Mouse (Mus musculus) hindbrain, embryonic 14.5 days (tissue): Measurements from ENCODE around the gene Noto. TPM values are rescaled to one million over a fixed set of nuclear protein-coding genes. Genes with fewer than 3 reads are reported as not detected.

ENCODE experiments used
- ATAC-seq: fragments of 200-750 bp; cut with Nextera tagmentation; 2 replicates; pipeline ENCODE4 v1.8.0; 2017; ENCODE audit warnings: moderate number of reproducible peaks, mild to moderate bottlenecking, moderate TSS enrichment, moderate library complexity; ENCODE audit not compliant: low FRiP score
- DNase-seq: peaks from one replicate; pipeline ENCODE4 v3.0.0-alpha.2; 2015; ENCODE audit warnings: low spot score
- H3K27ac ChIP-seq: fragments of 300-500 bp; sonication (generic); 2 replicates; pipeline ENCODE4 v1.5.1; 2014; ENCODE audit warnings: mild to moderate bottlenecking, moderate library complexity
- H3K27me3 ChIP-seq: fragments of 300-500 bp; sonication (generic); 2 replicates; pipeline ENCODE4 v1.6.1; 2014; ENCODE audit warnings: mild to moderate bottlenecking, low read length, mixed read lengths; ENCODE audit not compliant: control insufficient read depth, insufficient read depth
- H3K36me3 ChIP-seq: fragments of 300-500 bp; sonication (generic); replicated peaks from 2 replicates; pipeline ENCODE4 v1.6.1; 2014; ENCODE audit not compliant: control insufficient read depth, insufficient read depth
- H3K4me1 ChIP-seq: fragments of 300-500 bp; sonication (generic); replicated peaks from 2 replicates; pipeline ENCODE4 v1.6.1; 2014; ENCODE audit warnings: antibody characterized with exemption, low read length, mixed read lengths; ENCODE audit not compliant: control insufficient read depth, insufficient read depth
- H3K4me2 ChIP-seq: fragments of 300-500 bp; sonication (generic); replicated peaks from 2 replicates; pipeline ENCODE4 v1.6.1; 2014; ENCODE audit warnings: mild to moderate bottlenecking, moderate library complexity
- H3K4me3 ChIP-seq: fragments of 300-500 bp; sonication (generic); replicated peaks from 2 replicates; pipeline ENCODE4 v1.5.1; 2014; ENCODE audit warnings: mild to moderate bottlenecking, low read length
- H3K9ac ChIP-seq: fragments of 300-500 bp; sonication (generic); 2 replicates; pipeline ENCODE4 v1.6.1; 2014
- H3K9me3 ChIP-seq: fragments of 300-500 bp; sonication (generic); 2 replicates; pipeline ENCODE4 v1.6.1; 2016; ENCODE audit warnings: low read length; ENCODE audit not compliant: control insufficient read depth
- WGBS: fragments of 180-500 bp; shearing (Covaris S2); extraction: QIAGEN DNeasy Blood & Tissue Kit; methylation state at CpG from one replicate; pipeline ENCODE4 v1.1.7; 2014; 5-methylcytosine and 5-hydroxymethylcytosine counted together
- polyA plus RNA-seq: library from polyadenylated mRNA; unstranded; fragments of >200 nt; fragmentation: Nextera tagmentation; extraction: Ambion mirVana; gene quantifications from 2 replicates; pipeline ENCODE4 v1.2.1, GENCODE M21; 2014

Gene Noto
- polyA plus RNA-seq, 1 experiment from 2014 or later = not detected

DNA sequence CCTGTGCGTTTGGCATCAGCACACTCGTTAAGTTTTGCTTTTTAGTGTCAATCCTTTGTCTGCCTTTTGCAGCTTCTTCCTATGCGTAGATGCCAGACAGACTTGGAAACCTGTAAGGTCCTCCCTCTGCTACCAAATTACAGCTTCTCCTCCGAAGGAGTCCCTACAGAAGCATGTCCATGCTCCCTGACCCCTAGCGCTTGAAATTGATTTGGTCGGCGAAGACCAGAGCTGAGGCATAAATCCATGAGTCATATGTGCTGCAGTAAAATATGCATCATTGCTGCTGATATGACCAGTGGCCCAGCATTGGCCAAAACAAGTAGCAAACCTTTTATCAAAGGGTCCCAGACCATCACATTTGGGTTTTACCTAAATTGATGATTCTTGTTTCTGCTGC is 29.1 kb downstream of the Noto start:
- H3K9me3 ChIP-seq = no peaks in the 10 kb centered on the region
- H3K27me3 ChIP-seq = no peaks in the 10 kb centered on the region
- peak overlapping the region; percentile 89 for H3K9ac ChIP-seq
- peak overlapping the region; percentile 92; the same call in 1 of the 2 replicates for H3K27ac ChIP-seq
- peaks cover 37% of the 10 kb centered on the region for H3K4me1 ChIP-seq
- 12% methylated on average over 7 of the region's 7 CpGs for WGBS
- no peak for ATAC-seq
- H3K4me3 ChIP-seq = peak overlapping the region; percentile 70
- H3K4me2 ChIP-seq = peak overlapping the region; percentile 97
- 0 out of 2 replicates have a peak, but pooled peaks cover 4% of the 10 kb centered on the region for H3K36me3 ChIP-seq
- DNase-seq = peak; percentile 26

DNA sequence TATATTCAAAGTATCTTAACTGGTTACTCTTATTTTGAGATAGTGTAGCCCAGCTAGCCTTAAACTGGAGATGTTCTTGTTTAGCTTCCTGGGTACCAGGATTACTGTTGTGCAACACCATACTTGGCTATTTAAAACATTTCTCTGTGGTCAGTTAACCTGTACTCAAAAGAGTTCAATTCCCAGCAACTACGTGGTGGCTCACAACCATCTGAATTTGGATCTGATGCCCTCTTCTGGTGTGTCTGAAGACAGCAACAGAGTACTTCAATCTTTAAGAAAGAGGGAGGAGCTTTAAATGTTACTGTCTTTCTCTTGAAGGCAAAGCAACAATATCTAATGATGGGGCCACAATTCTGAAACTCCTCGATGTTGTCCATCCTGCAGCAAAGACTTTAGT is 35.9 kb downstream of the Noto start:
- H3K27ac ChIP-seq = no peak overlapping the region
- H3K4me1 ChIP-seq = peaks cover 17% of the 10 kb centered on the region
- no peak for DNase-seq
- H3K36me3 ChIP-seq = peaks cover 54% of the 10 kb centered on the region
- WGBS = 92% methylated on average over 2 of the region's 2 CpGs
- no peak overlapping the region for H3K9ac ChIP-seq
- no peaks in the 10 kb centered on the region for H3K27me3 ChIP-seq
- no peak overlapping the region for H3K4me2 ChIP-seq
- H3K9me3 ChIP-seq = no peaks in the 10 kb centered on the region
- no peak for ATAC-seq
- H3K4me3 ChIP-seq = no peak overlapping the region

DNA sequence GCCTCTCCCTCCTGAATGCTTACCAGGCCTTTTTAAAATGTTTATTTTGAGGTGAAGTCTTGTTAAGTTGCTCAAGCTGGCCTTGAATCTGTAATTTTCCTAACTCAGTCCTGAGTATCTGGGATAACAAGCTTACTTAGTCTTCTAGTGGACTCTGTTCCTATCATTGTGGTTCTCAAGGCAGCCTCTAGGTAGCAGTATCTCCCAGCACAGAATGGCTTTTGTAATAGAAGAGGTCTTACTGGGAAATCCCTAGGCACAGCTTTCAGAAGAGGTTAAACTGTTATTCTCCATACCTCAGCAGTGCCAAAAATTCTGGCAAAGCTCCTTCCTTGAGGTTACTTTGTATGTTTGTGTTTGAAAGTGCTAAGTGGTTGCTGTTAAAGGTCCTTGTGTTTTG is 41.7 kb downstream of the Noto start:
- H3K27me3 ChIP-seq = no peaks in the 10 kb centered on the region
- DNase-seq = peak; percentile 65
- H3K36me3 ChIP-seq = peaks cover 93% of the 10 kb centered on the region
- H3K4me1 ChIP-seq = no peaks in the 10 kb centered on the region
- no peak overlapping the region for H3K9ac ChIP-seq
- H3K4me3 ChIP-seq = no peak overlapping the region
- no peak overlapping the region for H3K27ac ChIP-seq
- no peaks in the 10 kb centered on the region for H3K9me3 ChIP-seq
- ATAC-seq = no peak
- H3K4me2 ChIP-seq = no peak overlapping the region

DNA sequence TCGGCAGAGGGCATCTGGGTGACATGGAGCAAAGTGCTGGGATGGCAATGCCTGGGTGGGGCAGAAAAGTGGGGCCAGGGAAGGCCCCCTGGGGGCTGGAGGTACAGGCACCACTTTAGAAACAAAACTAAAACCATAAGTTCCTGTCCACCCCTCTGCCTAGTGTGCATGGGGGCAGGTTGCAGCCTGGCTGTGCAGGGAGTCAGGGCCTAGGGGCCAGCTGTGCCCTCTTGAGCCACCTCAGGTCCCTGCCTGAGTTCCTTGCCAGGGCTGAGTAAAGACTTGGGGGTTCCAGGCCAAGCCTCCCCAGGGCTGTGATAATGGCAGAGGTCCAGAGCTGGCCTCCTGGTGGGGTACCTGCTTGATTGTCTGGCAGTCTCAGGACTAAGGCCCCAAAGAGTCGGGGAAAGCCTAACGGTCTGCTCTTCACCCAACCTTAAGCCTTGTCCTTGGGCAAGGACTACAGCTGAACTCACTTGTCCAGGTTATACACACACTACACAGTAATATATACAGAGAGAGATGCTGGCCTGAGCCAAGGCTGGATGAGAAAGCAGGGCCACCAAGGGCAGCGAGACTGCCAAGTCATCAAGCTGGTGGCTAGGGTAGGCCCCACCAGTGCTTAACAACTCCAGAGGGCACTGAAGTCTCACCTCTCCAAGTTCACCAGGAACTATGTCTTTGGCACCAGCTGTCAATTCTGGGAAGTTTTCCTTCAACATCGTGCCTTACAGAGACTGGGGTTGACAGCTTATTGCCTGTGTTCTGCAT is 46.2 kb downstream of the Noto start:
- no peak overlapping the region for H3K27ac ChIP-seq
- peaks cover 80% of the 10 kb centered on the region for H3K36me3 ChIP-seq

DNA sequence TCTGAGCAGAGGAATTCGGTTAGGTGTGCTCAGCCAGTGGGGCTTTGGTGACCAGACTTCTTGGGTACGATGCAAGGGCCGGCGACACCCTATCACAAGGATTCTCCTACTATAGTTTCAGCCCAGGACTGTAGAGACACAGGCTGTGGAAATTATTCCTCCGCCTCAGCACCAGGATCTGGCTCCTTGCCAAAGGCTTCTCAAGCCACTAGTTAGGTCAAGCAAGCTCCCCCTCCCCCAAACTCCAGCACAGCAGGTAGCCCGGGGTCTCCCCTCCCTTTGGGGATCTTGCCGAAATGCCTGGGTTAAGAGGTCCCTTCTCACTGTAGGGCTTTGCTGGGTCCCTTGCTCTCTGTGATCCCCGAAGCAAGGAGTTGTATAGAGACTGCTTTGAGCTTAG is 48.3 kb downstream of the Noto start:
- 63% methylated on average over 8 of the region's 8 CpGs for whole genome bisulfite sequencing
- H3K4me2 ChIP-seq = no peak overlapping the region
- DNase-seq (no peak), ATAC-seq (no peak)
- no peak overlapping the region for H3K27ac ChIP-seq
- H3K27me3 ChIP-seq = no peaks in the 10 kb centered on the region
- H3K9ac ChIP-seq = no peak overlapping the region
- peaks cover 76% of the 10 kb centered on the region for H3K36me3 ChIP-seq
- H3K9me3 ChIP-seq = no peaks in the 10 kb centered on the region
- H3K4me1 ChIP-seq = no peaks in the 10 kb centered on the region
- H3K4me3 ChIP-seq = no peak overlapping the region

More for the DNA sequence above, 46.2 kb downstream of the Noto start:
- Histone ChIP-seq H3K9ac (no peak overlapping the region), H3K4me2 (no peak overlapping the region), H3K4me3 (no peak overlapping the region), H3K9me3 (no peaks in the 10 kb centered on the region), H3K27me3 (no peaks in the 10 kb centered on the region), H3K4me1 (no peaks in the 10 kb centered on the region)
- 0 out of 2 replicates have a peak, but pooled peaks have one; percentile 25 for ATAC-seq
- no peak for DNase-seq
- whole genome bisulfite sequencing = 84% methylated on average over 5 of the region's 5 CpGs

DNA sequence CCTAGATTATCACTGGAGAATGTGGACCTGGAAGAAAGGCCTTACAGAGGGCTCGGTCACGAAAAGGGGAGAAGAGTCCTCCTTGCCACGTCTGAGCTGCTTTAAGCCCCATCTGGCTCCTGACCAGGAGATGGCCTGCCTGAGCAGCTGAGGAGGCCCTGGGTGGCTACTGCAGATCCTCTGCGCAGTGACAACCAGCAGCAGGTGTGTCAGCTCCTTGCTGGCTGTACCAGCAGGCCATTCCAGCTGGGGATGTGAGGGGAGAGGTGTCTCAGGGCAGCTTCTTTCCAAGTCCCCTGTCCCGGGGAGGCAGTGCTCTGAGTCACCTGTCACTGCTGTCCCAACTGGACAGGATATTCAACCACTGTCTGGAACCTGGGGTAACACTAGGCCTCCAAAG is 48.9 kb downstream of the Noto start:
- Histone ChIP-seq H3K9me3 (no peaks in the 10 kb centered on the region), H3K27me3 (no peaks in the 10 kb centered on the region), H3K27ac (no peak overlapping the region), H3K4me2 (no peak overlapping the region), H3K36me3 (peaks cover 70% of the 10 kb centered on the region), H3K9ac (no peak overlapping the region), H3K4me1 (no peaks in the 10 kb centered on the region), H3K4me3 (no peak overlapping the region)
- ATAC-seq = no peak
- 62% methylated on average over 5 of the region's 5 CpGs for WGBS
- no peak for DNase-seq

DNA sequence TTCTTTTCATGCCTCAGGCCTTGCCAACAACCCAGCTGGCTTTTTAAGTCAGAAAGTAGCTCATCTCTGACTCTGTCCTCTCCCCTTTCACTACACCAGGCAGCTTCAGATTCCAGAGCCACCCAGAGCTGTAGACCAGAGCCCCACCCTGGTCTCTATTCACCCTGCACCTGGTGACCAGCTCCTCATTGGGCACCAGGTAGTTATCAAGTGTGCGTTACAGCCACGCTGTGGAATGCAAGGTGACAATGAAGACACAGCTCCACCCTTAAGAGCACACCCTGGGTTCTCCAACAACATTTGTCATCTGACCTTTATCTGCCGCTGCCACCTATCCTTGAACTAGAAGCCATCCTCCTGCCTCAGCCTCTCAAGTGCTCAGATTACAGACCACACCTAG is 51.9 kb downstream of the Noto start:
- no peak overlapping the region for H3K4me2 ChIP-seq
- H3K4me1 ChIP-seq = no peaks in the 10 kb centered on the region
- no peak overlapping the region for H3K27ac ChIP-seq
- no peak overlapping the region for H3K9ac ChIP-seq
- DNase-seq (no peak), ATAC-seq (no peak)
- WGBS = 85% methylated on average over 3 of the region's 3 CpGs
- no peak overlapping the region for H3K4me3 ChIP-seq
- no peaks in the 10 kb centered on the region for H3K9me3 ChIP-seq
- peaks cover 57% of the 10 kb centered on the region for H3K36me3 ChIP-seq
- no peaks in the 10 kb centered on the region for H3K27me3 ChIP-seq

DNA sequence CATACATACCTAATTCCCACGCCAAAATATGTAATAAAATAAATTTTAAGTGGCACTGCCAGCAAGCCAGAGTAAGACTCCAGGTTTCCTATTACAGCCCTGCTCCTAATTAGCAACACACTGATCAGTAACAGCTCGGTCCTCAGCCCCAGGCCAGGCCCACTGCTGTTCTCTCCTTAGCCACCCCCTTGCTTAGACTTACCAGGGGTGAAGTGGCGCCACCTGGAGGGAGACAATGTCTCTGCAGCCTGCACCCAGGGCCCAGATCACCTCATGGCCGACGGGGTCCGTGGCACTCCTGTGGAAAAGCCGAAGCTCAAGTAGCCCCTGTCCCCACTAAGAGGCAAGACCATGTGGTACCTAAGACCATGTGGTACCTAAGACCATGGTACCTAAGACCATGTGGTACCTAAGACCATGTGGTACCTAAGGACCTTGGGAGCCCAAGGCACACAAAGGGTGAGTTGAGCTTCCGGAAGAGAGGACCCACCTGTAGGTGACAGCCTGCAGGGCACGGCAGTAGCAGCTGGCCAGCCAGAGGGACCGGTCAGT is 53.8 kb downstream of the Noto start:
- H3K9me3 ChIP-seq = no peaks in the 10 kb centered on the region
- ATAC-seq = no peak
- no peak for DNase-seq
- H3K4me2 ChIP-seq = no peak overlapping the region
- no peaks in the 10 kb centered on the region for H3K4me1 ChIP-seq
- no peak overlapping the region for H3K27ac ChIP-seq
- 45% methylated on average over 10 of the region's 10 CpGs for WGBS
- no peak overlapping the region for H3K4me3 ChIP-seq
- no peak overlapping the region for H3K9ac ChIP-seq
- peaks cover 48% of the 10 kb centered on the region for H3K36me3 ChIP-seq
- 0 out of 2 replicates have a peak, but pooled peaks cover 3% of the 10 kb centered on the region for H3K27me3 ChIP-seq

DNA sequence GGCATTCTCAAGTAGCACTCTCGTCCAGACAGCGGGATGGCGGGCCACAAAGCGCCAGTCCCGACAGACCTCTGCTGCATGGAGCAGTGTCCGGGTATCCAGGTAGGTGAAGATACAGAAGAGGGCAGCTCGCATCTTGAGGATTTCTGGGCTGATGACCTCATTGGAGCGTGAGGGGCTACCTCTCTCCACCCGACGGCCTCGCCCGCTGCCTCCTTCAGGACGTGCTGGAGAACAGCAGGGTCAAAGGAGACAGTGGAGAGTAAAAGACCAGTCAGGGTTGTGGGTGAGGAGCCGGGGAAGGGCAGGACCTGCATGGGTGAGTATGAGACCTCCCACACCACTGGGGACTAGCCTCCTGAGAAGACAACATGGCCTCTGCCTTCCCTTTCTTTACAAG is 54.7 kb downstream of the Noto start:
- DNase-seq (no peak), ATAC-seq (no peak)
- Histone ChIP-seq H3K4me2 (no peak overlapping the region), H3K9ac (no peak overlapping the region), H3K27me3 (peaks cover 7% of the 10 kb centered on the region; the same call in 1 of the 2 replicates), H3K4me3 (no peak overlapping the region), H3K36me3 (peaks cover 38% of the 10 kb centered on the region), H3K27ac (no peak overlapping the region), H3K9me3 (no peaks in the 10 kb centered on the region), H3K4me1 (no peaks in the 10 kb centered on the region)
- 42% methylated on average over 14 of the region's 14 CpGs for WGBS
